Mouse (Mus musculus) CD4-positive, CD25-positive, alpha-beta regulatory T cell, adult 4 months (primary cell): Measurements from ENCODE around the gene Olfr46. TPM values are rescaled to one million over a fixed set of nuclear protein-coding genes. Genes with fewer than 3 reads are reported as not detected.
"Not testable (repeated sequence)": the region's sequence is repeated elsewhere in the genome, so short reads cannot be mapped to it uniquely, and the experiment has no call there.

Experiments used
- ATAC-seq: one replicate; pipeline ENCODE4 v1.8.0; 2017
- polyA plus RNA-seq, 2 experiments: library from polyadenylated mRNA; unstranded; fragments of 100-300 nt; shearing (Covaris generic); gene quantifications; one replicate each; pipeline ENCODE4 v1.2.1; 2017

Olfr46 gene
- polyA plus RNA-seq, result not detected

- not testable (repeated sequence) for ATAC-seq
These were observed at the start of gene Olfr46 for GRCm38 (mm10) chr7:140600969-140601368. TSS of gene Olfr46 (plus strand) at chr7:140601269.

GRCm38 (mm10) chr7:140567586-140567985, 33.5 kb upstream of the Olfr46 start, which contains the start of gene Olfr538:
TSS of gene Olfr538 (plus strand) at chr7:140567886.
- no peak for ATAC-seq

- not testable (repeated sequence) for ATAC-seq
These were observed 27.6 kb downstream of the Olfr46 start, which contains the start of gene Olfr61 for GRCm38 (mm10) chr7:140628670-140629069. TSS of gene Olfr61 (plus strand) at chr7:140628970.

GRCm38 (mm10) chr7:140630559-140630958, 29.5 kb downstream of the Olfr46 start:
- no peak for ATAC-seq

GRCm38 (mm10) chr7:140646152-140646551, 45.1 kb downstream of the Olfr46 start, which contains the start of gene Olfr53:
TSS of gene Olfr53 (plus strand) at chr7:140646452.
- ATAC-seq, result no peak

GRCm38 (mm10) chr7:140659630-140660029, 58.6 kb downstream of the Olfr46 start, which contains the start of gene Olfr539:
TSS of gene Olfr539 (plus strand) at chr7:140659930.
- ATAC-seq, result no peak

Other genes starting within 250 kb of the Olfr46 start
- gene Olfr60, start 239.6 kb upstream of the Olfr46 start, polyA plus RNA-seq, result under 1 TPM; 0.37 to 0.63 TPM
- under 1 TPM in 1 of 2 experiments, not detected in 1; 0.31 TPM for gene Olfr530, start 224.9 kb upstream of the Olfr46 start, polyA plus RNA-seq
- not detected for gene Olfr531, start 198.4 kb upstream of the Olfr46 start, polyA plus RNA-seq
- gene Olfr532, start 179.6 kb upstream of the Olfr46 start, polyA plus RNA-seq, result not detected
- not detected for gene Olfr533, start 137.9 kb upstream of the Olfr46 start, polyA plus RNA-seq
- not detected for gene Olfr535, start 117.1 kb upstream of the Olfr46 start, polyA plus RNA-seq
- not detected for gene Olfr536, start 93.9 kb upstream of the Olfr46 start, polyA plus RNA-seq
- gene Olfr538, start 33.4 kb upstream of the Olfr46 start, polyA plus RNA-seq, result not detected
- gene Olfr61, start 27.7 kb downstream of the Olfr46 start, polyA plus RNA-seq, result not detected
- not detected for gene Olfr53, start 45.2 kb downstream of the Olfr46 start, polyA plus RNA-seq
- under 1 TPM in 1 of 2 experiments, not detected in 1; 0.06 TPM for gene Olfr539, start 58.7 kb downstream of the Olfr46 start, polyA plus RNA-seq
- not detected for gene Olfr45, start 80.7 kb downstream of the Olfr46 start, polyA plus RNA-seq
- not detected for gene Olfr541, start 96.0 kb downstream of the Olfr46 start, polyA plus RNA-seq
- gene Cyp2e1, start 162.5 kb downstream of the Olfr46 start, polyA plus RNA-seq, result under 1 TPM in 1 of 2 experiments, not detected in 1; 0.28 TPM
- under 1 TPM in 1 of 2 experiments, not detected in 1; 0.51 TPM for gene Syce1, start 186.6 kb downstream of the Olfr46 start, polyA plus RNA-seq
- gene Zfp941, start 220.9 kb downstream of the Olfr46 start, polyA plus RNA-seq, result under 1 TPM; 0.20 to 0.46 TPM
- not detected for gene Urah, start 233.7 kb downstream of the Olfr46 start, polyA plus RNA-seq
- gene Scgb1c1, start 244.3 kb downstream of the Olfr46 start, polyA plus RNA-seq, result not detected
- gene Odf3, start 246.5 kb downstream of the Olfr46 start, polyA plus RNA-seq, result not detected